In the genomic region with DNA sequence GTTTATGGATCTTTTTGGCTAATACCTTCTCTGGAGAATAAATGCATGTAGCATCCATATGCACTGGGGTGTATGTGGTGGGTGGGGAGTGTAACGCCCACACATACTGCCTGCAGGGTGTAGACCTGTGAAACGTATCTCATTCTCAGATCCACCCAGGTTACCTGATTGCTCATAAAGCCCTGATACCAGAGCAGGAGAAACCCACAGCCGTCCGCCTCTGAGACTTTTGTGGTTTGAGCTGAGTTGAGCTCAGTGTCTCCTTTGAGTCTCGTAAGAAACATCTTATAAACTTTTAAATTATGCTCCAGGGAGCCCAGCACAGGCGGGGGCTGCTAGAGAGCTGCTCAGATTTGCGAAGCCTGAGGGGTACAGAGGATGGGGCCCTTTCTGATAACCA, we compare ENCODE assay signal across 28 mouse cellular contexts.
DNase-seq lines count a peak whose midpoint lies in the region; ATAC-seq and TF ChIP-seq lines count a peak whose summit lies in the region.
"Had no signal": no experiment of that assay in that cellular context is flagged by ENCODE, and none has a peak within 500 bp of the region (broad histone marks: within the 10 kb centered on the region; RNA-seq: fewer than 3 reads in every experiment).

No protein-coding gene starts in this region.

- ATAC-seq in hindbrain, embryonic 13.5 days (ENCODE audit: low FRiP score) = no peak
- ATAC-seq: forebrain, postnatal 0 days; intestine, embryonic 15.5 days; midbrain, embryonic 16.5 days had no signal

- no peak overlapping the region for H3K27ac ChIP-seq in hindbrain, embryonic 13.5 days
- no peak overlapping the region for H3K27ac ChIP-seq in heart, adult 2 months
- H3K27ac ChIP-seq: embryonic facial prominence, embryonic 15.5 days; forebrain, embryonic 12.5 days; heart, embryonic 13.5 days; hindbrain, embryonic 15.5 days; intestine, embryonic 15.5 days; kidney, postnatal 0 days; limb, embryonic 12.5 days; neural tube, embryonic 13.5 days; stomach, embryonic 15.5 days had no signal

- H3K27me3 ChIP-seq in hindbrain, embryonic 13.5 days = no peaks in the 10 kb centered on the region
- no peaks in the 10 kb centered on the region for H3K27me3 ChIP-seq in heart, adult 2 months (ENCODE audit: control insufficient read depth, insufficient read depth, low read length)
- H3K27me3 ChIP-seq: embryonic facial prominence, embryonic 15.5 days; forebrain, embryonic 12.5 days; heart, embryonic 13.5 days; hindbrain, embryonic 15.5 days; intestine, embryonic 15.5 days; limb, embryonic 12.5 days; neural tube, embryonic 13.5 days; stomach, embryonic 15.5 days had no signal

- no peaks in the 10 kb centered on the region for H3K79me2 ChIP-seq in heart, adult 2 months (replicated peaks; ENCODE audit: control insufficient read depth, insufficient read depth, low read length)

- peak; percentile 70 for DNase-seq in CD4-positive, CD25-positive, alpha-beta regulatory T cell, adult 2 months (ENCODE audit: low read depth, low spot score)
- DNase-seq in CD8-positive naive resting alpha-beta T cell, adult 2 months (ENCODE audit: low read depth in 2 of 2, low spot score in 2 of 2) = peak; percentile 56 to 64
- peak; percentile 81 for DNase-seq in naive thymus-derived CD4-positive, alpha-beta T cell, adult 2 months (ENCODE audit: low read depth)
- peak; percentile 55 for DNase-seq in thymus, postnatal 25 days
- no peak for DNase-seq in cerebellum, adult 11-12 months
- no peak for DNase-seq in heart, adult 2 months
- DNase-seq: adrenal gland, adult 2 months; adrenal gland, postnatal 36 days; B cell, adult 2 months; cerebellum, adult 9-10 months; forebrain, postnatal 0 days; heart, postnatal 10 days; kidney, adult 8-10 months; layer of hippocampus, postnatal 36 days; lung, postnatal 36 days had no signal

- H3K4me2 ChIP-seq in hindbrain, embryonic 13.5 days = no peak overlapping the region
- H3K4me2 ChIP-seq: embryonic facial prominence, embryonic 15.5 days; forebrain, embryonic 12.5 days; heart, embryonic 13.5 days; hindbrain, embryonic 15.5 days; intestine, embryonic 15.5 days; limb, embryonic 12.5 days; liver, embryonic 11.5 days; midbrain, embryonic 11.5 days; neural tube, embryonic 13.5 days; stomach, embryonic 15.5 days had no signal

- intact Hi-C loops in heart, adult 2 months (cut with DNase I) = no loop called here

- no peak for TF ChIP-seq EP300 in heart, adult 2 months (IDR thresholded peaks at IDR 0.05; ENCODE audit: insufficient read depth, low read depth, low read length)

- TF ChIP-seq CTCF in heart, adult 2 months (IDR thresholded peaks at IDR 0.05) = no peak

- no peak overlapping the region for H3K9ac ChIP-seq in hindbrain, embryonic 13.5 days
- H3K9ac ChIP-seq in heart, adult 2 months (ENCODE audit: low read depth, low read length) = no peak overlapping the region
- H3K9ac ChIP-seq: embryonic facial prominence, embryonic 15.5 days; forebrain, embryonic 12.5 days; forebrain, postnatal 0 days; heart, embryonic 13.5 days; hindbrain, embryonic 15.5 days; intestine, embryonic 15.5 days; limb, embryonic 12.5 days; neural tube, embryonic 13.5 days; stomach, embryonic 15.5 days had no signal

- WGBS in hindbrain, embryonic 13.5 days = 87% methylated on average over 7 of the region's 7 CpGs
- WGBS in heart, adult 2 months = 89% methylated on average over 7 of the region's 7 CpGs

- H3K36me3 ChIP-seq in hindbrain, embryonic 13.5 days = no peaks in the 10 kb centered on the region
- no peaks in the 10 kb centered on the region for H3K36me3 ChIP-seq in heart, adult 2 months (ENCODE audit: control insufficient read depth, insufficient read depth, low read length)
- H3K36me3 ChIP-seq: embryonic facial prominence, embryonic 15.5 days; forebrain, embryonic 12.5 days; heart, embryonic 13.5 days; hindbrain, embryonic 15.5 days; intestine, embryonic 15.5 days; limb, embryonic 12.5 days; neural tube, embryonic 13.5 days; stomach, embryonic 15.5 days had no signal

- no peak for TF ChIP-seq POLR2A in heart, adult 2 months (IDR thresholded peaks at IDR 0.05; ENCODE audit: insufficient read depth, low read depth, low read length)

- H3K4me1 ChIP-seq in hindbrain, embryonic 13.5 days (replicated peaks) = no peaks in the 10 kb centered on the region
- peaks cover 1% of the 10 kb centered on the region; the same call in 1 of the 2 replicates for H3K4me1 ChIP-seq in heart, adult 2 months (ENCODE audit: control insufficient read depth, insufficient read depth, low read length)
- H3K4me1 ChIP-seq: embryonic facial prominence, embryonic 15.5 days; forebrain, embryonic 12.5 days; hindbrain, embryonic 15.5 days; neural tube, embryonic 13.5 days had no signal

- no peaks in the 10 kb centered on the region for H3K9me3 ChIP-seq in hindbrain, embryonic 13.5 days
- H3K9me3 ChIP-seq: embryonic facial prominence, embryonic 15.5 days; forebrain, embryonic 12.5 days; hindbrain, embryonic 15.5 days; intestine, embryonic 15.5 days; limb, embryonic 12.5 days; neural tube, embryonic 13.5 days; stomach, embryonic 15.5 days had no signal

- H3K4me3 ChIP-seq in hindbrain, embryonic 13.5 days = no peak overlapping the region
- no peak overlapping the region for H3K4me3 ChIP-seq in heart, adult 2 months
- H3K4me3 ChIP-seq: embryonic facial prominence, embryonic 15.5 days; forebrain, embryonic 12.5 days; heart, embryonic 13.5 days; hindbrain, embryonic 15.5 days; intestine, embryonic 15.5 days; limb, embryonic 12.5 days; neural tube, embryonic 13.5 days; stomach, embryonic 15.5 days had no signal

Comparison
In these comparisons a context has a peak if more than half of its experiments do, and no peak if none do; other contexts are left out.
1. DNase-seq: peak in CD4-positive, CD25-positive, alpha-beta regulatory T cell, adult 2 months (single experiment), CD8-positive naive resting alpha-beta T cell, adult 2 months (2 of 2), naive thymus-derived CD4-positive, alpha-beta T cell, adult 2 months (single experiment) and thymus, postnatal 25 days (single experiment); none in cerebellum, adult 11-12 months (single experiment) and heart, adult 2 months (0 of 2).